Mouse (Mus musculus): ENCODE data around the gene Zfand2a. TPM values are rescaled to one million over a fixed set of nuclear protein-coding genes. Genes with fewer than 3 reads are reported as not detected.

Zfand2a gene
- polyA plus RNA-seq, 1 experiment from 2014 or later, result 6.0 TPM

DNA sequence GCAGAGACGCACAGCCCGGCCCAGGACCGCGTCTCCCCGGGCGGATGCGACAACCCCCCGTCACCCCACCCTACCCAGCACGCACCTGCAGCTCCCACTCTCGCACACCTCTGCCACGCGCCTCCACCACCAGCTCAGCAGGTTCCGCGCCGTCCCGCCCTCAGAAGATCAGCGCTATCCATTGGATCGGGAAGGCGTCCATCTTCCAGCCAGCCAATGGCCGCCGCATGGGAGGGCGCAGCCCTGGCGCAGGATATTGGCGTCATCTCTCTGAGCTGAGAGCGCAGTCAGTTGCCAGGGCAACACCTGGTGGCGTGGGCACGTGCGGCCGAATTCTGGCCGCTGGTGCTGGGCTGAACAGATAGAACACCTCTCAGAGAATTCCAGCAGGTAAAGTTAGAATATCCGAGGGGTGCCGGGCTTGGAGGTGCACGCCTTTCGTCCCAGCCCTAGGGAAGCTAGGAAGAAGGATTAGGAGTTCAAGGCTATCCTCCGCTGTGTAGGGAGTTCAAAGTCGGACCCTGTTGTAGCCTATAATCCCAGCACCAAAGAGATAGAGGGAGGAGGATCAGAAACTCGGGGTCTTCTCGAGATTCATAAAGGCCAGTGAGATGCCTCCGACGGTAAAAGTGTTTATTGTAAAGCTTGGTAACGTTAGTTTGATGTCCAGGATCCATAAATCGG is 23.8 kb downstream of the Zfand2a start, which contains the start of gene 3110082I17Rik:
Gene 3110082I17Rik, minus strand, starts transcription at position 144 of the 684 bp plus-strand sequence.
- Histone ChIP-seq H3K9me3 (no peaks in the 10 kb centered on the region), H3K36me3 (no peaks in the 10 kb centered on the region), H3K27me3 (replicated peaks) (no peaks in the 10 kb centered on the region), H3K27ac (no peak within 1 kb of the TSS), H3K4me2 (replicated peaks) (peak within 1 kb of the TSS; percentile 78), H3K4me3 (replicated peaks) (peak within 1 kb of the TSS; percentile 73), H3K9ac (peak within 1 kb of the TSS; percentile 61), H3K4me1 (replicated peaks) (peaks cover 8% of the 10 kb centered on the region)
- peak; percentile 99 for ATAC-seq
- 3% methylated on average over 42 of the region's 42 CpGs for WGBS

DNA sequence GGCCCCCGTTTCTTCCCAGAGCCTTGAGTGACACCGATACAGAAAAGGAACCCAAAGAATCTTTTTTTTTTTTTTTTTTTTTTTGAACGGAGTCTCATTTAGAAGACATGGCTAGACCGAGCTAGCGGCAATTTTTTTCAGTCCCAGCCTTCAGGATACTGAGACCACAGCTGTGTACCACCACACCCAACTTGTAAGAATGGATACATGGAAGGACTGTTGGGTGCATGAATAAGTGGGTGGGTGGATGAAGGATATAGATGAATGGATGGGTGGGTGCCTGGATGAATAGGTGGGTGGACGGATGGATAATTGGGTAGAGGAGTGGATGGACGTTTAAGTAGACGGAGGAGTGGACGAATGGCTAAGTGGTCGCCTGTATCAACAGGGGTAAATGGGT is 24.4 kb downstream of the Zfand2a start:
- Histone ChIP-seq H3K9me3 (no peaks in the 10 kb centered on the region), H3K36me3 (no peaks in the 10 kb centered on the region), H3K4me3 (replicated peaks) (peak overlapping the region; percentile 73), H3K4me2 (replicated peaks) (peak overlapping the region; percentile 78), H3K27me3 (replicated peaks) (no peaks in the 10 kb centered on the region), H3K9ac (peak overlapping the region; percentile 61), H3K4me1 (replicated peaks) (peaks cover 8% of the 10 kb centered on the region), H3K27ac (no peak overlapping the region)
- WGBS, result 11% methylated on average over 10 of the region's 10 CpGs
- ATAC-seq, result peak; percentile 35

DNA sequence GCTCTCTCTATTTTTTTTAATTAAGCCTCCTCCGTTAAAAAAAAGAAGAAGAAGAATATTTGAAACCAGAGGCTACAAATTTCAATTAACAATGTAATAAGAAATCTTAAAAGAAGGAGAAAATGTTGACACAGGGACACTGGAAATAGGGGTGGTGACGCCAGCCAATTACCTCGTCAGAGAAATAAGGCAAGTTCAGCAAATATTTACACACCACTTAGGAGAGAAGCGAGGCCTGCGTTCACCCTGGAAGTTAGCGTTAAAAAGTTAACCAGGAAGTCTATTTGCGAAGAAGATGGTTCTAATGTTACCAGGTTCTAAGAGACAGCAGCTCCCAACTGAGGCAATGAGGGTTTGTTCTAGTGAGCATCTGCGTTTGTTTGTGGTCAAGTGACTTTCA is 27.1 kb downstream of the Zfand2a start:
- Histone ChIP-seq H3K27ac (no peak overlapping the region), H3K4me2 (replicated peaks) (no peak overlapping the region), H3K4me3 (replicated peaks) (no peak overlapping the region), H3K4me1 (replicated peaks) (peaks cover 8% of the 10 kb centered on the region), H3K9me3 (no peaks in the 10 kb centered on the region), H3K9ac (no peak overlapping the region), H3K36me3 (0 out of 2 replicates have a peak, but pooled peaks cover 4% of the 10 kb centered on the region), H3K27me3 (replicated peaks) (no peaks in the 10 kb centered on the region)
- WGBS, result 60% methylated on average over 8 of the region's 8 CpGs
- no peak for ATAC-seq

DNA sequence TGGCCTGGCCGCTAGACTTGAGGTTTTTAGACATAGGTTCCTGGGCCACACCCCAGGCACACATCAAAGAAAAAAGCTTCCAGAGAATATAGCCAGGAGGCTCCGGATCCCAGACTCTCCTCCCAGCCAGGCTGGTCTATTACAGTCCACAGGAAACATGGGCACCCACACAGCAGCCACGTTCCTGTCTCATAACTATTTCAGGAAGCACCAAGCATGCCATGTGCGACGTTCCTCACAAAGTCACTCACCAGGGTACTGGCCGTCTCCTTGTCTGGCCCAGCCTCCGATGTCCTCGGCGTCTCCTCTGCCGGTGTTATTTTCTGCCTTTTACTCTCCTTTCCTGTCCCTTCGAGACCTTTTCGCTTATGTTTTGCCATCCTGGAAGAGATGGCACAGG is 29.2 kb downstream of the Zfand2a start:
- no peak overlapping the region for H3K4me3 ChIP-seq (replicated peaks)
- H3K36me3 ChIP-seq, result 0 out of 2 replicates have a peak, but pooled peaks cover 4% of the 10 kb centered on the region
- peaks cover 8% of the 10 kb centered on the region for H3K4me1 ChIP-seq (replicated peaks)
- no peak overlapping the region for H3K27ac ChIP-seq
- no peaks in the 10 kb centered on the region for H3K27me3 ChIP-seq (replicated peaks)
- 95% methylated on average over 12 of the region's 12 CpGs for WGBS
- no peak overlapping the region for H3K4me2 ChIP-seq (replicated peaks)
- no peaks in the 10 kb centered on the region for H3K9me3 ChIP-seq
- ATAC-seq, result no peak
- H3K9ac ChIP-seq, result no peak overlapping the region

DNA sequence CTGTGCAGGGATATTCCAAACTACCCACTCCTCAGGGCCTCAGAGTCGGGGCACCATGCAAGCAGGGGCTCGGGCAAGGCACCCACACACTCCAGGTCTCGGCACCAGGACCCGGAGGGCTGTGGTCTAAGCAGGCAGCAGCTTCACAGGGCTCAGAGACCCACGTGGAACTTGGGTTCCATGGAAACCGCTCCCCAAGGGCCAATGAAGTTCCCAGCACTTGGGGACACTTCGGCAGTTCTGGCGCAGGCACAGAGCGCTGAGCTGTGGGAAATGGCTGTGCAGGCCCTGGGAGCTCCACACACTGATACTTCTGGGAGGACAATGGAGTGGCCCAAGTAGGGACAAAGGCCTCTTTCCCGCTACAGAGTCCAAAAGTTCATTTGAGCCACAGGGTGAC is 31.3 kb downstream of the Zfand2a start:
- H3K27ac ChIP-seq, result no peak overlapping the region
- H3K4me1 ChIP-seq (replicated peaks), result peaks cover 11% of the 10 kb centered on the region
- H3K9ac ChIP-seq, result no peak overlapping the region
- ATAC-seq, result no peak
- H3K4me3 ChIP-seq (replicated peaks), result no peak overlapping the region
- H3K9me3 ChIP-seq, result no peaks in the 10 kb centered on the region
- no peaks in the 10 kb centered on the region for H3K27me3 ChIP-seq (replicated peaks)
- 89% methylated on average over 10 of the region's 10 CpGs for WGBS
- H3K4me2 ChIP-seq (replicated peaks), result no peak overlapping the region
- H3K36me3 ChIP-seq, result 0 out of 2 replicates have a peak, but pooled peaks cover 4% of the 10 kb centered on the region

DNA sequence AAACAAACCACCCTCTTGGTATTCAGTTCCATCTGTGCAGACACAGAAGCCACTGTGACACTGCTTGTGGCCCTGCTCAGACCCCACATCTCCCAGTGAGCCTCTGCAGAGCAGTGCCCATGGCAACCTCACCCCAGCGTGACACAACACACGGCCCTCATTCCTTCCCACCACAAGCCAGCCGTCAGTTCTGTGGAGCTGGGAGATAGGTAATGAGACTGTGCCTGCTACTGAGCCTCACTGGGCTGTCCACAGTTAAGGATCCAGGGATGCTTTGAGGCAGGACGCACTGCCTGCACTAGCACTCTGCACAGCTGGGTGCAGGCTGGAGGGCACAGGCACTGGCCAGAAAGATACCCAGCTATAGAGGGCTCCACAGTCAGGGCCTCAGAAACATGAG is 34.4 kb downstream of the Zfand2a start:
- Histone ChIP-seq H3K4me3 (replicated peaks) (no peak overlapping the region), H3K9me3 (no peaks in the 10 kb centered on the region), H3K4me1 (replicated peaks) (peaks cover 11% of the 10 kb centered on the region), H3K9ac (no peak overlapping the region), H3K27me3 (replicated peaks) (no peaks in the 10 kb centered on the region), H3K36me3 (0 out of 2 replicates have a peak, but pooled peaks cover 4% of the 10 kb centered on the region), H3K4me2 (replicated peaks) (no peak overlapping the region), H3K27ac (no peak overlapping the region)
- 36% methylated on average over 4 of the region's 4 CpGs for WGBS
- no peak for ATAC-seq

DNA sequence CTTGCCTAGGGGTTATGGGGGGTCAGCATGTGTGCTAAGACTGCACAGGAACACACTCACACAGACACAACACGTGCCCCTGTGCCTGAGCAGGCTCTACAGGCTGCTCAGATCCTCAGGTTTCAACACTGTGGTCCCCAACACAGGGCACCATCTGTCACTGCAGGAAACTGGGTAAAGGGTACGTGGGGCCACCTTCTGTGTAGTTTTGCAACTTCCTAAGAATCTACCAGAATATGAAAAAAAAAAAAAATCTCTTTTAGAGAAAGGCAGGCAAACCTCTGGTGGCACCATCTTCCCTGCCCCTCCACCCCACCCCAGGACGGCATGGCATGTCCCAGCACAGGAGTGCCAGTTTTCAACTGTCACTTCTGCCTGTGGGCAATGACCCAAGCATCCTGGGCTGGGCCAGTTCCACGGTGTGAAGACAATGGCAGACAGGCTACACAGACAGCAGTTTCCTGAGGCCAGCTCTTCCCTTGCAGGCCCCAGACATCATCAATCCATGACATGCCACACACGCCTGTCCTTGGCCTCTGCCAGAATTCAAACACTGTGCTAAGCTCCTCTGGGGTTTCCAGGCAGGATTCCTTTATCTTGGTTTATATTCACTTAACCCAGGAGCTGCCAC is 35.1 kb downstream of the Zfand2a start:
- H3K4me2 ChIP-seq (replicated peaks), result no peak overlapping the region
- no peak overlapping the region for H3K27ac ChIP-seq
- no peaks in the 10 kb centered on the region for H3K9me3 ChIP-seq
- H3K36me3 ChIP-seq, result 0 out of 2 replicates have a peak, but pooled peaks cover 4% of the 10 kb centered on the region
- no peak overlapping the region for H3K4me3 ChIP-seq (replicated peaks)
- ATAC-seq, result 0 out of 2 replicates have a peak, but pooled peaks have one; percentile 25
- WGBS, result 48% methylated on average over 5 of the region's 5 CpGs
- H3K9ac ChIP-seq, result no peak overlapping the region
- no peaks in the 10 kb centered on the region for H3K27me3 ChIP-seq (replicated peaks)
- H3K4me1 ChIP-seq (replicated peaks), result peaks cover 11% of the 10 kb centered on the region

DNA sequence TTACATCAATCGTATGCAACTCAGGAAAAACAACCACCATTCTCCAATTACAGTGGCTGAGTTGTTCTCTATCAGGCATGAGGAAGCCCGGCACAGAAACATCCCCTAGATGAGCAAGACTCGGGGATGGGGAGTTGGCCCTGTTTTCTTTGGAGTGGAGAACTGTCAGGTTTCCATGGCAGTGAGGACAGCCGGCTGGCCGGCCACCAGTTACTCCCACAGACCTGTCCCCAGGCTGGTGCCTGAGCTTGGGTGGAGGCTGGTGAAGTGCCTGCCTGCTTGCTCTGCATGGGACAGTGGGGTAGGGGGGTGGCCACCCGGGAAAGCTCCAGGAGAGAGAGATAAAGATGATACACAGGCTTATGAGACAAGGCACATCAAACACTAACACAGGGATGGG is 36.3 kb downstream of the Zfand2a start:
- Histone ChIP-seq H3K4me3 (replicated peaks) (no peak overlapping the region), H3K9ac (no peak overlapping the region), H3K9me3 (no peaks in the 10 kb centered on the region), H3K36me3 (0 out of 2 replicates have a peak, but pooled peaks cover 4% of the 10 kb centered on the region), H3K4me1 (replicated peaks) (peaks cover 12% of the 10 kb centered on the region), H3K4me2 (replicated peaks) (no peak overlapping the region), H3K27ac (no peak overlapping the region), H3K27me3 (replicated peaks) (no peaks in the 10 kb centered on the region)
- WGBS, result 73% methylated on average over 6 of the region's 6 CpGs
- no peak for ATAC-seq

DNA sequence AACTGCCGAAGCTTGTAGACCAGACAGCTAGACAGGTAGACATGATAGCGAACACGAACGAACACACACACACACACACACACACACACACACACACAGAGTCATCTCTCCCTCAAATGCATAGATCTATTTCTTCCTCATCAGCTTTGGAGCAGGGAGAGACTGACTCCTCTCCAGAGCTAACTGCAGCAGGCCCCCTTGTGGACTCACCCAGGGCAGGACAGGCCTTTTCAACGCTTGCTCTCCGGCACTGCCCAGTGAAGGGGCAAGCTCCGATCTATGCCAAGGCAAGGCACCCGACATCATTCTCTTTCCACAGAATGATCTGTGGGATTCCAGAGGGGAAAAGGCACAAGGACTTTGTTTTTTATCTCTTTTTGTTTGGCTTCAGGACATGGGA is 39.1 kb downstream of the Zfand2a start:
- Histone ChIP-seq H3K4me3 (replicated peaks) (no peak overlapping the region), H3K27ac (no peak overlapping the region), H3K9ac (no peak overlapping the region), H3K36me3 (no peaks in the 10 kb centered on the region), H3K9me3 (no peaks in the 10 kb centered on the region), H3K27me3 (replicated peaks) (no peaks in the 10 kb centered on the region), H3K4me1 (replicated peaks) (peaks cover 12% of the 10 kb centered on the region), H3K4me2 (replicated peaks) (no peak overlapping the region)
- 84% methylated on average over 8 of the region's 8 CpGs for WGBS
- ATAC-seq, result no peak

DNA sequence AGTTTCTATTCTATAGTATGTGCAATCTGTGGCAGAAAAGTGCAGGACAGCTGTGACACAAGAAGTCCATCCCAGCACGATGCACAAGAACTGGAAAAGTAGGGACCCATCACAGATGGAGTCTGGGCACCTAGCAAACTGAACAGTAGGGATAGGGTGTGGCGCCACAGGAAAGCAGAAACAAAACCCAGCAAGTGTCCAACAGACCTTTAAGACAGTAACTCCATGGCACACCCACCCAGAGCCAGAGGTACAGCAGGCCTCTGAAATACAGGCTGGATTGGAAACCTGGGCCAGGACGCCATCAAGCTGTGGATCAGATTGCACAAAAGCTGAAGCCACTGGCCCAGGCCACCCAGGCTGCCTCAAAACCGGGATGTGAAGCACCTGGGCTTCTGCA is 41.4 kb downstream of the Zfand2a start:
- Histone ChIP-seq H3K4me1 (replicated peaks) (0 out of 2 replicates have a peak, but pooled peaks cover 5% of the 10 kb centered on the region), H3K9ac (no peak overlapping the region), H3K4me2 (replicated peaks) (no peak overlapping the region), H3K27me3 (replicated peaks) (no peaks in the 10 kb centered on the region), H3K4me3 (replicated peaks) (no peak overlapping the region), H3K27ac (no peak overlapping the region), H3K36me3 (no peaks in the 10 kb centered on the region), H3K9me3 (no peaks in the 10 kb centered on the region)
- WGBS, result 64% methylated on average over 4 of the region's 4 CpGs
- no peak for ATAC-seq

DNA sequence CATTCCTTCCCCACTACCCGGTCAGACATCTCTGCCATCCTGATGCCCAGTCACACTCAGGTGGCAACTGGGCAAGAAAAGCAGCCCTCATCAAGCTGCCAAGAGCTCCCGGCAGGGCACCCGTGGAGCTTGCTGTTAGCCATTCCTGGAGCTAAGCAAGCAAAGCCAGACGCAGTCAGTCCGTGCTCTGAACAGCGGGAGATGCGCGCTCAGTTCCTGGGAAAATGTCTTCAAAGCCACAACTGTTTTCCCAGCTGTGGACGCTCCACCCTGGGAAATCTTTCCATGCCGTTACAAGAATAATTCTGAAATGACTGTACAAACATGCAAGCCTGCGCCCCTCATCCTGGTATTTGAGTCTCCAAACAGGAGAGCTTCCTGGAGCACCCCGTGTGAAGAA is 41.9 kb downstream of the Zfand2a start:
- Histone ChIP-seq H3K4me1 (replicated peaks) (0 out of 2 replicates have a peak, but pooled peaks cover 5% of the 10 kb centered on the region), H3K4me3 (replicated peaks) (no peak overlapping the region), H3K36me3 (no peaks in the 10 kb centered on the region), H3K27ac (no peak overlapping the region), H3K27me3 (replicated peaks) (no peaks in the 10 kb centered on the region), H3K9ac (no peak overlapping the region), H3K4me2 (replicated peaks) (no peak overlapping the region), H3K9me3 (no peaks in the 10 kb centered on the region)
- 80% methylated on average over 12 of the region's 12 CpGs for WGBS
- 0 out of 2 replicates have a peak, but pooled peaks have one; percentile 20 for ATAC-seq

DNA sequence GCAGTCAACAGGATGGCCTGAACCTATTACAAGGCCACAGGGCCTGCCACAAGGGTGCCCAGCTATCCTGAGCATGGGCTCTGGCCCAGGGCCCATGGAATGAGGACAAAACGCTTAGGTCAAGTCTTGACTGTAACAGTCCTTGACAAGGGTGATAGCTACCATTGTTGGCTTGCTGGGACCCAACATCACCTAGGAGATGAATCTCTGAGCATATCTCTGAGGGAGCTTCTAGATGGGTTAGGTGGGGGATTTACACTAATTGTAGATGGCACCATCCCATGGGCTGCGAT is 42.7 kb downstream of the Zfand2a start:
- H3K27ac ChIP-seq, result no peak overlapping the region
- WGBS, result 91% methylated on average over 2 of the region's 2 CpGs
- H3K9me3 ChIP-seq, result no peaks in the 10 kb centered on the region

More for the DNA sequence above, 42.7 kb downstream of the Zfand2a start:
- Histone ChIP-seq H3K9ac (no peak overlapping the region), H3K4me1 (replicated peaks) (0 out of 2 replicates have a peak, but pooled peaks cover 5% of the 10 kb centered on the region), H3K36me3 (no peaks in the 10 kb centered on the region), H3K4me3 (replicated peaks) (no peak overlapping the region), H3K4me2 (replicated peaks) (no peak overlapping the region), H3K27me3 (replicated peaks) (no peaks in the 10 kb centered on the region)
- no peak for ATAC-seq
